Mouse (Mus musculus) cerebellum, postnatal 36 days (tissue): ENCODE results near the gene Jag1.
A peak's percentile ranks its signal among the peaks of the same experiment; 100 is the strongest.

Experiments
- DNase-seq, 2 experiments: peaks; one replicate each; pipeline ENCODE4 v3.0.0; 2021 to 2022; ENCODE audit warnings: mixed read lengths in 2 of 2

Gene Jag1

DNA sequence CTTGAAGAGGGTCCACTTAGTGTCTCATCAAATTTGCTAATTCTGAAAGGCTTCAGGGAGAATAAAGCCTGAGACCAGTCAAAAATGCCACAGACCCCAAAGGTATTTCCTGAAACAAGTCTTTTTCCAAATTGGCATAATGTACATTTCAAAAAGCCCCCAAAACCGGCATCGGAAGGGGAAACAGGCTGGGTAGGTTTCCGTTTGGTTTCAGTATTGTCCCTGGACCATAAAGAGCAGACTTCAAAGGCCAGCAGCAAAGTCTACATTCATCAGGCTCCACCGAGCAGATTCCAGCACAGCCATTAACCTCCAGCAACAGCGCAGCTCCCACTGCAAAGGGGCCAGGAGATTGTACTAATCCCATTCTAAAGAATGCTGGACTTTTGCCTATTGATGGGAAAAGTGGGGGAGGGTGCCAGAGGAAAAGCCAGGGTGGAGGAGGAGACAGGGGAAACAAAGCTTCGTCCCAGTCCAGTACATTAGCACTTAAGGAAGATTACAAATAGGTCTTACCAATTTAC lies 17.2 kb downstream of the Jag1 start:
- no peak for DNase-seq

DNA sequence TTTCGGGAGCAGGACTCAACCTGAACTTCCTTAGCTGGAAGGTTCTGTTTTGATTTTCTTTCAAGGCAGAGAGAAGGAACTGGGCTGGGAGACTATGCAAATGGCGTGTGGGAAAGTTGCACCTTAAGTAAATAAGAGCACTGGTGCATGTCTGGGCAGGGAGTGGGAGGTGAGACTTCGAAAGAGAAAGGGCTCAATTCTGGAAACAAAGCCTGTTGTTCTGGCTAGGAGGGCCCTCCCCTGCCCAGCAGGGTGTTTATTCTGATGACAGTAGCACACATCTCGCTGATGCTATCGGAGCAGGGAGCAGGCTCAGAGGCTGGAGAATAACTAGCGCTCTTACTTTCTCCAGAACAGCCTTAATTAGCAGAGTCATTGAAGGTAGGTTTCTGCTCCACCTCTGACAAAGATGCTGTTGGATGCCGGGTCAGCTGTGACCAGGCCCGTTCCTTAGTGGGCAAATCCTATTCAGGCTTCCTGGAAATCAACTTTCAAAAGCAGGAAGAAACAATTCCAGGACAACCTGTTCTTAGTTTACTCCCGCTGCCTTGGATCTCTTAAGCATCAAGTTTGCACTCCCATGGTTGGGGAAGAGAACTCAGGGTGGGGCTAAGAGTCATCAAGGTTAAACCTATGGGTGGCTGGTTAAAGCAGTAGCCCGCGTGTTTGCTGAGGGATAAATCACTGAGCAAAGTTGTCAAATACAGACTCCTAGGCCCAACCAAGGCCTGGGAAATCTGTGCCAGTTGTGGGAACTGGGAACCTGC lies 18.0 kb downstream of the Jag1 start:
- DNase-seq, result no peak

DNA sequence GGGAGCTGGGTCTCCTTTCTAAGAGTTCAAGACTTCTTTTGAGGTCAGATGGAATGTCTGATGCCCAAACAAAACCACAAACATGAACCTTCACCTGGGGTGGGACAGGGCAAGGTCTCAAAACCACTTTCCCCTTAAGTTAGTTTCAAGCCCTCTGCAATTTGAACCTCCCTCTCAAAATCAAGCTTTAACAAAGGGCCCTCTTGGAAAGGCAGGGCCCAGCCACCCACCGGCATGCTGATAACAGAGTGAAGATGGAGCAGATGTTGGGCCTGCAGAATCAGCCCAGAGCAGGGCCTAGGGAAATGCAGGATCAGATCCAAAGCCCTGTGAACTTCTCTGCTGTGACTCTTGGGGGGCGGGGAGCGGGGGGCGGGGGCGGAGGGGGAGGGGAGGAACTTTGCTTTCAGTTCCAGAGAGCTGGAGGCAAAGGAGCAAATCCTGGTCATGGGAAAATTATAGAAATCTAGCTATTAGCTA lies 19.4 kb downstream of the Jag1 start:
- DNase-seq, result no peak

DNA sequence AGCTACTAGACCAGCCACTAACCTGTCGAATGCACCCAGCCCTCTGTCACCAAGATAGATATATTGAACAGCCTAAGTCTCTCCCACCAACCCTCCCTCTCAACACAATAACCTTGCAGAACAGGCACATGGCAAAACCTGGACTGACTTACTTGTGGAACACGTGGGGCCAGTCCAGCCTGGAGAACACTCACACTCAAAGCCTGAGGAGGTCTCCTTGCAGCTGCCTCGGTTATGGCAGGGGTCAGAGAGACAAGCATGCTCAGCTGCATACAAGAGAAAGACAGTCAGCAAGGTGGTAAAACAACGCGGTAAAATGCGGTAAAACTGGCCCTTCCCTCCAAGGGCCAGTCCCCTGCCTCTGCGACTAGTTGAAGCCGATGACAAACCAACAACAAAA lies 22.1 kb downstream of the Jag1 start:
- no peak for DNase-seq

DNA sequence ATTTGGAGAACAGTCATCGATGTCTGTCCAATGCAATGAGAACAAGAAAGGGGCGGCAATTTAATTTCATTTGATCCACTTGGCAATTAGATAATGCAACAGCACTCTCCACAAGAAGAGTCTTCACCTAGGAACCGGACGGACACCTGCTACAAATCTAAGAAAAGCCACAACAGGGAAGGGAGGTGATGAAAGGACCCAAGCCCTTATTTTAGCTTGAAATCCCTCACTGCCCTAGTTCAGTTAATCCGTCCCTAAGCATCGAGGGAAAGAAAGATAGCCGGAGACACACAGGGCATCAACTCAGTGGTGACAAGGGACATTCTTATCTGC lies 23.2 kb downstream of the Jag1 start:
- DNase-seq, result no peak

DNA sequence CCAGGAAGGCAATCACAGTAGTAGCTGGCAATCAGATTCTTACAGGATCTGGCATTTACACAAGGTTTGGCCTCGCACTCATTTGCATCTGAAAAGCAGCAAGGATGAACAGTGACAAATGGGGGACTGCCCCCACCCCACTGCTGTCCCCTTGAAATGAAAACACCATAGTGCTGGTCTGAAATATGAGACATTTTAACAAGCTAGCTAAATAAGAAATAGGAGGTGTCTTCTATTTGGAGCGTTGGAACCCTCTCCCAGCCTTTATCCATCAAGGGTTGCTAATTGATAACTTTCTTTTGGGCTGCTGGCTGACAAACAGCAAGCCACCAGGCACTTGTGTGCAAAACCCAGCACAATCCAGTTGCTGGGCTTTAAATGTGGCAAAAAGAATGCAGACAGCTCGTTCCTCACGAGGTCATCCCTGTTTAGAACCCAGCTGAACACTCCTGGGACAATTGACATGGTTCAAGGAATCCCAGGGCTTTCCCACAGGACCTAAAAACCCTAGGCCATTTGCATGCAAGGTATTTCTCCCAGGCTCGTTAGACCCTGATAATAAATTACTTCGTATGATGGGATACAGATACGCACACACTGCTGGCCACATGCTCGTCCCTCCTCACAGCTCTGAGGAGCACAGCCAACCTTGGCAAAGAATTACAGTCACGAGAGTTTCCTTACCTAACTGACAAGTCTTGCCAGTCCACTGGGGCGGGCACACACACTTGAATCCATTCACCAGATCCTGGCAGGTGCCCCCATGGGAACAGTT lies 23.7 kb downstream of the Jag1 start:
- DNase-seq, result no peak

DNA sequence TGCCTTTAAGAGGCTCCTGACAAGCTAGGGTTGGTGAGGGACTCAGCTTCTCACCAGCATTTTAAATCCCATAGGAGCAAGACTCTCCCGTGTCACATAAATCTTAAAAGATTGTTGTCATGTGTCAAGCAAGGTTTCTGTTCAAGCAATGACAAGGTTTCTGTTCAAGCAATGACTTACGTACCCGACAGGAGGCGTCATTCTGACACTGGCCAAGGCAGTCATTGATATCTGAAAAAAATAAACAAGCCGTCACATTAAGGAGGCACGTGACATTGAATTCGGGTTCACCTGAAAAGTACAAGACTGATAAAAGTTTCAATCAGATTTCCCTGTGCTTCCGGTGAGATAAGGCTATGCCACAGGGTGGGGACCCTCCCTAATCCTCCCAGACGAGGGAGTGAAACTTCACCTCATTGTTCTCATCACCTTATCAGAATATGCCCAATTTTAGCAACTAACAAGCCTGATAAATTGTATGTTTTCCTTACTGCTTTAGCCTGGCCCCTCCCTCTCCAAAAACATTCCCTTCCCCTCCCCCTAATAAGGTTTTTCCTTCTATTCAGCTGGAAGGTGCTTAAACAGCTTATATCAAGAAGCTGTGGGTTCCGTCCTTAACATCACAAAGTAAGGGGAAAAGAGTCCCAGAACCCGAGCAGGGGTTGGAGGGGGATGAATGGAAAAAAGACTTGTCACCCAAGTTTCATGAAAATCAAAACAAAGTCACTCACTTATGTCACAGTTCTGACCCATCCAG lies 24.5 kb downstream of the Jag1 start:
- DNase-seq, result no peak

DNA sequence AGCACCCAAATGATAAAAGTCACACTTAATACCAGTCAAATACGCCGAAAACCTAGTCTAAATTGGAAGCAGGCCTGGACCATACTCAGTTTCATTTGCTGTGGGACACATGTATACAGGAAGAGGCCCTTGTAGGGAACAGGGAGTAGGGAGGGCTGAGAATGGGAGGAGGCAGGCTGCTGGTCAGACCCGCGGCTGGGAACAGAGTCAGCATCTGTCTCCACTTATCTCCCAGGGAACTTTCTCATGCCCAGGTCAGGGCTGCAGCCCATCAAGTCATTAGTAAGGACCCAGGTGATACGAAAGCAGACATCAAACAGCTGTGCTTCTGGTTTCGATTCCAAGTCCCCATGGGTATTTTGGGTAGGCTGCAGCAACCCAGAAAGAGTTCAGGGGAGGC lies 28.7 kb downstream of the Jag1 start:
- no peak for DNase-seq

DNA sequence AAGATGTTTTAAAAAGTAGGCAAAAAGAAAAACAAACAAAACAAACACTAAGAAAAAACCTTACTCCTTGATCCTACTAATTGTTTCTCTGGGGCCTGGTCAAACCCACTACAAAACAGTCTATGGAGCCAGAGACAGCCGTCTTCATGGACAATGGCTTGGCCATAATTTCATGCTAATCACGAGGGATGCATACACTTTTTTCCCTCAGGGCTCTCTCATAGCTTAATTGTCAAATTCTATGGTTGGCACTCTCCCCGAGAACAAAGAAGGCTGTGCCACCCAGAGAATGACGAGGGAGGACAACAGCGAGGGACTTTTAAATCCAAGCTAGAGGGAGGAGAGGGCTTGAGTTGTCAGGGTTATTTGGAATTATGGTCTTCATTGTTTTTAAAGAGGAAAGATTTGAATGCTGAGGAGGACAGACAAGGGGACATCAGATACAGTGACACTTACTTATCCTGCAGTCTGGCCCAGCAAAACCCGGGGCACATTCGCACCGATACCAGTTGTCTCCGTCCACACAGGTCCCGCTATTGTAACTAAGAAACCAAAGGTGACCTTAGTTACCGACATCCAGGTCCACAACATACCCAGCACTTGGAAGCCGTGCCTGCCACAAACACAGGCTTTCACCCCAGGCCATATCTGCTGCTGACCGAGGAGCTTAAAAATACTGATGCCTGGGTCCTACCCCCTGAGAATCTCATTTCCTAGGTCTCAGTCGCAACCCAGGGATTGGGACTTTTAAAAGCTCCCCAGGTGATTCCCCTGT lies 29.6 kb downstream of the Jag1 start:
- no peak for DNase-seq

DNA sequence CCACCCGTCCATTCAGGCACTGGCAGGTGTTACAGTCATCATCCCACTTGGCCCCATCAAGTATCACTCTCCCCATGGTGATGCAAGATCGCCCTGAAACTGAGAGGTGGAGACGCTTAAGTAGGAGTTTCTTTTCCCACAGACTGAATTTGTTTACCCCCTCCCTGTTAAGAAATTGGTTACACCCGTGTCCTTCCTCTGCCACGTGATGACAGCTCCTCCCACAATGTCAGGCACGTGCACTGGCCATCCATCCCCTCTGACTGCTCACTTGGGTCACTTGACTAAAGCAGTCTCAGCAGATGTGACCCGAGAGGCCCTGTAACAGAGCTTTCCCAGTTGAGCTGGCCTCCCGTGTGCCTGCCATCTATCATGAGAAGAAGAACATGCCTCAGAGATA lies 31.2 kb downstream of the Jag1 start:
- no peak for DNase-seq

DNA sequence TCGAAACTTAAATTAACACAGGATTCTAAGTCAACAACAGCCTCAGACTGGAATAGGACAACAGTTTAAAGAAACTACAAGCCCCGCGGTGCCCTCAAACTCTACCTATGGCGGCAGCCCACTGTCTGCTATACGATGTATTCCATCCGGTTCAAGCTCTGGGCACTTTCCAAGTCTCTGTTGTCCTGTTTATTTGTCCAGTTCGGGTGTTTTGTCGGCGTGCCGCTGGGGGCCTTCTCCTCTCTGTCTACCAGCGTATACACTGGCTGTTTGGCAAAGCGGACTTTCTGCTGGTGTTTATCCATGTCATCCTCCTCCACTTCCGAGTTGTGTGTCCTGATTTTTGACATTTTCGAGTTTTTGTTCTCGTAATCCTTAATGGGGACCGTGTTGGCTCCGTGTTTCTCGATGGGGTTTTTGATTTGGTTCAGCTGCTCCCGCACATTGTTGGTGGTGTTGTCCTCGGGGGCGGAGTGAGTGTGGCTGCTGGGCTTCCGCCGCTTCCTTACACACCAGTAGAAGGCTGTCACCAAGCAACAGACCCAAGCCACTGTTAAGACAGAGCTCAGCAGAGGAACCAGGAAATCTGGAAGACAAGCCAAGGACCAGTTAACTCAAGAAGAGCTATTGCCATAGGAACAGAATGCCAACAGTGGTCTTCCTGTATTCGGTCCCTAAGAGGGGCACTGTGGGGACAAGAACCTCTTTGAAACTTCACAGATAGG lies 33.4 kb downstream of the Jag1 start:
- DNase-seq, result no peak

DNA sequence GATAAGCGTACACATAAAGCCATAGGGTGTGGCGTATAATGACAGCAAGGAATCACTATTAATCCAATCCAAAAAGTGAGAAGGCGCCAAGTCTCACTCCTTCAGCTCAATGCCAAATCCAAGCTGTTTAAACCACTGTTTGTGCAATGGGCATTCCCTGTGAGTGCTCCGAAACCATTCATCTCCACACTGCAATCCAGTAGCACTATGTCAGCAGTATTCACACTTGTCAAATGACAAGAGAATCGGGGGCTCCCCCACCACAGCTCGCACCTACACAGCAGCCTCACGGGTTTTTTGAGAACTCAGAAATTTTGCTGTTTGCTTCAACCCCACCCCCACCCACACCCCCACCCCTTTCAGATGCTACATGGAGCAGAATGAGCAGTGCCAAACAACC lies 35.4 kb downstream of the Jag1 start:
- no peak for DNase-seq

DNA sequence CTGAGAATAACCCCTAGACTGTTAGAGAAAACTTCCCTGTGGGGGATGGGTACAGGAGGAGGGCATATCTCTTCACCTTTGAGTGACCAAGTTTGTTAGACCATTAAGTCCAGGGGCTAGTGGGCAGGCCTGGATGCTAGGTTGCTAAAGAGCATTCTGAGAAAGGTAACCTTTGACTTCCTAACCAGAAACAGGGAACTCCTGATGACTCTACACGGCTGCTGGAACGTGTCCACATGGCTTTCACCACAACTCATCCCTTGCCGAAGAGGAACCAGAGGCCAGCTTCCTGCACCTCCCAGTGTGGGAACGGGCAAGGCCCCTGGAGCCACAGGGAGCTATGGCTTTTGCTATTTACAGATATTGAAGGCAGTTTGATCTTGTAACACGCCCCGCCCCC lies 36.0 kb downstream of the Jag1 start:
- no peak for DNase-seq

DNA sequence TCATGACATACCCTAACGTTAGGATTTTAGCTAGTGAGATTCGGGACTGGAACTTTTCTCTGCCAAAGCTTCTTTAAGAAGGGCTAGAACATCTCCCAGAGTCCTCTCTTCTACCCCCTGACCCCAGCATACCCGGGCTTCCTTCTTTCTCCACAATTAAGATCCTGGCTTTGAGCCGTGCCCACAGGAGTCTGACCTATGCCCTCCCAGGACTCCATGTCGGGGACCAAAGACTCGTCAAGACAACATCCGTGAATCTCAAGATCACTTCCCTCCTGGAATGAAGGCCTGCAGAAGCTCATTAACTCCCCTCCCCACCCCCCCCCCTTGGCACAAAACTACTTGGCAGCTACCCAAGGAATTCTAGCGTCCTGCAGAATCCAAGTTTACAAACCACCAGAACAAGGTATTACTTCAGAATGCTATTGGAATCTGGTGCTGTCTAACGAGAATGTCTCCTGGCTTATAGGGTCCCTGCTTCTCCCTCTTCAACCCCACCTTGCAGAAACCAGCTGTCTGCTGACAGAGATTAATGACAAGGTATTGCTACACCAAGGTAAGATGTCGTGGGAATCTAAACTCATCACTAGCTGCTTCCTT lies 36.6 kb downstream of the Jag1 start:
- no peak for DNase-seq

DNA sequence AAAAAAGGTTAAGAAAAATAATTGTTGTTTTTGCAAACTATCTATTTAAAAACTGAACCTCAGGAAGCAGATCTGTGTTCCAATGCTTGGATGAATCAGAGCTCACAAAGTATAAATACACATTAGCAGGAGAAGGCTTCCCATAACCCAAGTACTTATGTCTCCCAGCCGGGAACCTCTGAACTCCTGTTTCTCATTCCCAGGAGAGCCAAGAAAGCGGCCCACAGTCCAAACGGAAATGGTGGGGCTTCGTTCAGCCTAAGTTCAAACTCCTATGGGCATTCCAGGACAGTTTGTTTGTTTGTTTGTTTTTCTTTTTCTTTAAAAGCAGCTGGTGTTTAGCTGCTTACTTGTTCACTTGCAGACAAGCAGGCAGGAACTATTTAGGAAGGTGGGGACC lies 37.7 kb downstream of the Jag1 start:
- DNase-seq, result no peak

DNA sequence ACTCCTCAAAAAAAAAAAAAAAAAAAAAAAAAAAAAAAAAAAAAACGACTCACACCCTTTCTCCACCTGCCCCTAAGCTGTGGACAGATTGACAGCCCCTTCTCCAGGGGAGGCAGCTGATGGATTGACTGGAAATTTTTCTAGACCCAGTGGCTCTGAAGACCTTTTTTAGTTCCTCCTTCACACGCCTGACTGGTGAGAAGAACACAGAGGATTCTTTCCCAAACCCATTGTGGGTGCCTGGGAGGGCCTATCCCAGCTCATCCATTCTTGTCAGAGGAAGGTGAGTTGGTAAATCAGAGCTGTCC lies 42.2 kb downstream of the Jag1 start:
- DNase-seq, result no peak

DNA sequence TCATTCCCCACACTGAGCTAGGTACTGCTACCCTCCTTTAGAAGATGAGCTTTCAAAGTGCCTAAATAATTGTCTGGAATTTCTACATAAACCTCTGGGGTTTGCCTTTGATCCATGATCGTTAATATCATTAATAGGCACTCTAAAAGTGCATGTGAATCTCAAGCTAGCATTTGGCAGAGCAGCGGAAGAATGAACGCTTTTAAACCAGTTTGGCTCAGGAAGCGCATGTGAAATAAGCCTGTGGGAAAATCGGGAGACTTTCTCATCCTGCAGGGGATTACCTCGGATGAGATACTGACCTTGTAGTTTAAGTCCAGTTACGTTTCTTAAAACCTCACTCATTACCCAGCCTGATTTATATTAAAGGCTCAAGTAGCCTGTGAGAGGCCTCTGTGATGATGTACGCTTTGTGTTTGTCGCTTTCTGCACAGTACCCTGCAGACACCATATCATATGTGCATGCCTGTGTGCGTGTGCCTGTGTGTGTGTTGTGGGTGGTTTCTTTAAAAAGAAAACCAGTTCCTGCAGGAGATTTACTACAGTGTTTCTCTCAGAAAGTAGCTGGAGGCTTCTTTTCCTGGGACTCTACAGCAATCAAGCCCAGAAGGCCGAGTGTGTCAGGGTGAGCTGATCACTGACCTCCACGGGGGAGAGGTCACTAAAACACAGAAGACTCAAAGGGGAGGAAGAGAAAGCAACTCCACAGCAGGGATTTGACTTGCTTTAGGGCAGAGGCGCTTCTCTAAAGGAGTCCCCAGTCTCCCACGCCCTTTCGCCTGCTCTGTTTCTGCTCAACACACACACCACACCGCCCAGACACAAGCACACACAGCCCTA lies 42.8 kb downstream of the Jag1 start:
- DNase-seq, result no peak

DNA sequence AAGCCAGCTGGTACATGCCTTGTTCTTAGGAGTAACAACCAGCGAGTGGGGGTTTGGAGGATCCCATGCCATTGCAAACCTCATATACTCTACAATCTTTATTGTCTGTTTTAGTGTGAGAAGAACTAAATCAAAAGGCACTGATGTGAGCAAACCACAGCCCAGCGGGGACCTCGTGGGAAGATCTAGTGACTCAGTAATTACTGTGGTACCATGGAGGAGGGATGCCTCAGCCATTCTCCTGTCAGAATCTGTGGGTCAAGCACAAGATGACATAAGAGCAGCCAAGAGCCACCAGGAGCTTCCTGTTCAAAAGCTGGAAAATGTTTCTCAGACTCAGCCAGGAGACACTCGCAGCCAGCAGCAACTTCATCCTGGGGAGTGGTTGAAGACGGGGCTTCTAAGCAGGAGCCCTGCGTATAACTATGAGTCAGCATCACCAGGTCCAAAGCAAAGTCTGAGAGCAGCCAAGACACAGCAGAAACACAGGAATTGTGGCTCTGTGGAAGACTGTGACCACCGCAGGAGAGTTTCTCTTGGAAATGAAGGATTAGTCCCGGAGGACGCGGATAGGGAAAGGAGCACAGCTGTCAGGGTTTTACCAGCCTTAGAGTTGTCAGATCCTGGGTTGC lies 48.8 kb downstream of the Jag1 start:
- peak in 1 of 2 experiments; percentile 7 for DNase-seq

DNA sequence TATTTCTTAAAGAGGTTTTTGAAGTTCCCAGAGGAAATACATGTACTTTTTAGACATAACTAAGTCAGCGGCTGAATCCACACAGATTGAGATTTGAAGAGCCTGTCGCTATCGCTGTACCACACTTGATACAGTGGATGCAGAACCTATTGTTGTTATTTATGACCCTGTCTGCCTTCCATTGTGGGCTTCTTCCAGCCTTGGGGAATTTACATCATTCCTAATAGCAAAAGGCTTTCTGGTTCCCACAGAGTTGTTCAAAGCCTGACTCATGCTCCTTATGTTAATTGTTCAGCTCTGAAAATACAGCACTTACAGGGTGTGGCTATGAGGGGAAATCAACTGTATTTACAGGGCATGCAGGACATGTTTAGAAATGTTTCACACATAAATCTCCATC lies 51.9 kb downstream of the Jag1 start:
- DNase-seq, result no peak

DNA sequence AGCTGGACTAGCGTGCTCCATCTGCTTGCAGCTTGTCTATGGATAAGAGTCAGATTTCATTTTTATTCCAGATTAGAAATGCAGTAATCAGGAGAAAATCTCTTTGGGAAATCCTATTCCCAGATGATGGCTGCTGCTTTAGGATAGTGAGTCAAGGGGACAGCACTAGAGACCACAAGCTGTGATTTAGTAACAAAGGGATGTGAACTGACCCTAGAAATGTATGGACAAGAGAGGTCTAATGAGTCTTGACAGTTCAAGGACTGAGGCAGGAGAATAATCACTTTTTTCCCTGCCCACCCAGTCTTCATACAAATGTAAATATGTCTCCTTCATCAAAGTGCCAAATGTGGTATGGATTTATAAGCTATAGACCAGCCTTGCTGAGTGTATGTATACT lies 52.6 kb downstream of the Jag1 start:
- no peak for DNase-seq
